Mouse (Mus musculus) C2C12 (cell line): ENCODE results near the gene Zfp592. TPM values are rescaled to one million over a fixed set of nuclear protein-coding genes. Genes with fewer than 3 reads are reported as not detected.

Source experiments
- H3K27me3 ChIP-seq: one replicate; pipeline ENCODE4 v1.6.1; 2011; ENCODE audit not compliant: control insufficient read depth, insufficient read depth, insufficient read length
- H3K36me3 ChIP-seq: one replicate; pipeline ENCODE4 v1.6.1; 2011; ENCODE audit not compliant: control insufficient read depth, insufficient read depth
- H3K4me3 ChIP-seq: one replicate; pipeline ENCODE4 v1.5.1; 2011; ENCODE audit warnings: mild to moderate bottlenecking, control low read depth; ENCODE audit not compliant: poor library complexity, insufficient read depth, severe bottlenecking
- H3K79me2 ChIP-seq: one replicate; pipeline ENCODE4 v1.6.1; 2011; ENCODE audit not compliant: control insufficient read depth, insufficient read depth
- H3K79me3 ChIP-seq: one replicate; pipeline ENCODE4 v1.6.1; 2011; ENCODE audit warnings: low read depth, control low read depth
- H3ac ChIP-seq: one replicate; pipeline ENCODE3; 2011; ENCODE audit warnings: low read depth; ENCODE audit not compliant: control insufficient read depth, insufficient read length
- CEBPB ChIP-seq: IDR thresholded peaks from one replicate; pipeline ENCODE4 v1.6.1; 2011; ENCODE audit warnings: low read depth, mild to moderate bottlenecking, control low read depth, moderate library complexity
- CTCF ChIP-seq: IDR thresholded peaks from one replicate; pipeline ENCODE4 v1.5.1; 2011; ENCODE audit not compliant: control insufficient read depth, insufficient read depth, insufficient read length
- FOSL1 ChIP-seq: IDR thresholded peaks from one replicate; pipeline ENCODE4 v1.8.0; 2011; ENCODE audit warnings: mild to moderate bottlenecking, low read length; ENCODE audit not compliant: poor library complexity, insufficient read depth, severe bottlenecking
- MAX ChIP-seq: IDR thresholded peaks from one replicate; pipeline ENCODE4 v1.6.1; 2011; ENCODE audit warnings: mild to moderate bottlenecking, control low read depth
- MYOD1 ChIP-seq: IDR thresholded peaks from one replicate; pipeline ENCODE4 v1.6.1; 2011; ENCODE audit warnings: low read depth; ENCODE audit not compliant: control insufficient read depth, insufficient read length
- MYOG ChIP-seq: IDR thresholded peaks from one replicate; pipeline ENCODE4 v1.6.1; 2011; ENCODE audit not compliant: control insufficient read depth, insufficient read length; ENCODE audit errors: extremely low read depth
- USF1 ChIP-seq: IDR thresholded peaks from one replicate; pipeline ENCODE4 v1.6.1; 2011; ENCODE audit warnings: low read depth, mild to moderate bottlenecking, control low read depth, moderate library complexity
- polyA plus RNA-seq: library from polyadenylated mRNA; unstranded; fragments of >200 nt; fragmentation: generic; extraction: Trizol; gene quantifications from one replicate; pipeline ENCODE4 v1.2.1, GENCODE M21; 2012; ENCODE audit warnings: missing spikeins

Zfp592 gene
- polyA plus RNA-seq, 1 experiment = 10.0 TPM

- H3K27me3 ChIP-seq = peaks cover 20% of the 10 kb centered on the region
- H3ac ChIP-seq = no peak overlapping the region
- H3K79me2 ChIP-seq = no peaks in the 10 kb centered on the region
- no peaks in the 10 kb centered on the region for H3K79me3 ChIP-seq
- no peak overlapping the region for H3K4me3 ChIP-seq
- TF ChIP-seq MAX (no peak), FOSL1 (no peak), CTCF (no peak)
- H3K36me3 ChIP-seq = no peaks in the 10 kb centered on the region
Observed at GRCm38 (mm10) chr7:81066714-81067113, 73.2 kb downstream of the Zfp592 start.

DNA sequence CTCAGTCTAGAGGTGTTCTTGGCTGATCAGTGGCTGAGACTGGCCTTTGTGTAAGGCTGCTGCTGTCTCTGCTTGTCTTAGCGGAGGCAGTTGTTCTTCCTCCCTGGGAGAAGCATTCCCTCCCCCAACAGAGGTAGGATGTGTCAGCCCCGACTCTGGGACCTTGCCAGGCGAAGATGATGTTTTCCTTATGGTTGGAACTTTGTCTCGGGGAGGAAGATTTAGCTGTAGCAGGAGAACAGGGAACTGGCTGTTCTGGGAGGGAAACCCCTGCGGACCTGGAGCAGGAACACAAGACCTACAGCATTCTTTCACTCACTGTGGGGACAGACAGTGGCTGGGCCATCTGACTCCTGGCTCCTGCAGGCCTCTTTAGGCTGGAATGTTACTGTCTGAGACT lies 79.0 kb downstream of the Zfp592 start:
- no peaks in the 10 kb centered on the region for H3K79me3 ChIP-seq

DNA sequence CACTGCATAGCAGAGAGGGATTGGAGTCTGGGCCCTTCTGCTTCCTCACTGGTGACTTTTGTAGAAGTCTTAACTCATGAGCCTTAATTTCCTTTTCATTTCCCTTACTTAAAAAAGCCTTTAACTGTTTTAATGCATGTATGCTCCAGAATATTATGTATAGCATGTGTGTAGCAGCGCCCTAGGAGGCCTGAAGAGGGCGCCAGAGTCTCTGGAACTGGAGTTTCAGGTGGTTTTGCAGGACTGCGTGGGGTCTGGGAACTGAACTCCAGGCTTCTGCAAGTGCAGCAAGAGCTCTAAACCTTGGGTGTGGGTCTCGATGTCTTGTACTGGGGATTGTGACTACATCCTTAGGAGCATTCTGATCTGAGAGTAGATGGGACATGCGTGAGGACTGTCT lies 79.8 kb downstream of the Zfp592 start:
- H3K79me2 ChIP-seq = no peaks in the 10 kb centered on the region
- H3K36me3 ChIP-seq = no peaks in the 10 kb centered on the region
- H3K79me3 ChIP-seq = no peaks in the 10 kb centered on the region
- H3K4me3 ChIP-seq = no peak overlapping the region
- no peak for TF ChIP-seq CTCF
- no peak for TF ChIP-seq FOSL1
- no peak for TF ChIP-seq MAX
- no peak for TF ChIP-seq MYOG
- TF ChIP-seq USF1 = no peak
- TF ChIP-seq CEBPB = no peak
- no peak for TF ChIP-seq MYOD1
- peaks cover 14% of the 10 kb centered on the region for H3K27me3 ChIP-seq
- H3ac ChIP-seq = no peak overlapping the region

More for the DNA sequence above, 79.0 kb downstream of the Zfp592 start:
- no peaks in the 10 kb centered on the region for H3K79me2 ChIP-seq
- no peaks in the 10 kb centered on the region for H3K36me3 ChIP-seq
- H3ac ChIP-seq = no peak overlapping the region
- TF ChIP-seq MYOD1 = no peak
- TF ChIP-seq USF1 = no peak
- no peak for TF ChIP-seq CTCF
- TF ChIP-seq MYOG = no peak
- TF ChIP-seq CEBPB = no peak
- no peak for TF ChIP-seq FOSL1
- TF ChIP-seq MAX = no peak
- H3K4me3 ChIP-seq = no peak overlapping the region
- H3K27me3 ChIP-seq = peaks cover 14% of the 10 kb centered on the region

GRCm38 (mm10) chr7:81074546-81074945 lies 81.1 kb downstream of the Zfp592 start:
- H3K36me3 ChIP-seq = no peaks in the 10 kb centered on the region
- TF ChIP-seq USF1 = no peak
- peak; percentile 80 for TF ChIP-seq MYOD1

DNA sequence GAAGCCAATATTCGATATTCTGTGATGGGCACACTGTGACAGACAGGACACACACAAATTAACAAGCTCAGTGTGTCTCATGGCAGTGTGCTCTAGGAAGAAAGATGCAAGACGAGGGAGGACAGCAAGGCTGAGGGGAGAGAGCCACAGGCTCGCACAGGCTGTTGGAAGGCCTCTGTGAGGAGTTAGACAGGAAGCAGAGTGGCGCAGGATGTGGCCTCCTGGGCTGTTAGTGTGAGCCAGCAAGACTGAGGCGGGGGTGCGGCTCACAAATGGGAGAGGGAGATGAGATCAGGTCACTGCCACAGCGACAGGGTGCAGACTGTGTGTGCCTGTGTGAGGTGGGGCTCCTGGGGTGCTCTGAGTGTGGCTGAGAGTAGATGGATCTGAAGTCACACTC lies 81.8 kb downstream of the Zfp592 start:
- no peak overlapping the region for H3K4me3 ChIP-seq
- no peaks in the 10 kb centered on the region for H3K36me3 ChIP-seq
- no peak overlapping the region for H3ac ChIP-seq
- no peaks in the 10 kb centered on the region for H3K79me3 ChIP-seq
- TF ChIP-seq FOSL1 (no peak), CEBPB (no peak), MYOD1 (no peak), MAX (no peak), USF1 (no peak), MYOG (no peak), CTCF (no peak)
- H3K27me3 ChIP-seq = peaks cover 10% of the 10 kb centered on the region
- no peaks in the 10 kb centered on the region for H3K79me2 ChIP-seq

More at GRCm38 (mm10) chr7:81074546-81074945, 81.1 kb downstream of the Zfp592 start:
- Histone ChIP-seq H3K79me2 (no peaks in the 10 kb centered on the region), H3ac (no peak overlapping the region), H3K4me3 (no peak overlapping the region), H3K79me3 (no peaks in the 10 kb centered on the region), H3K27me3 (peaks cover 14% of the 10 kb centered on the region)

- Histone ChIP-seq H3K36me3 (no peaks in the 10 kb centered on the region), H3K79me2 (no peaks in the 10 kb centered on the region), H3K27me3 (peaks cover 10% of the 10 kb centered on the region), H3K79me3 (no peaks in the 10 kb centered on the region), H3ac (no peak overlapping the region), H3K4me3 (no peak overlapping the region)
- TF ChIP-seq MYOG = no peak
Observed at GRCm38 (mm10) chr7:81075732-81076131, 82.3 kb downstream of the Zfp592 start.

- no peaks in the 10 kb centered on the region for H3K79me3 ChIP-seq
- no peaks in the 10 kb centered on the region for H3K36me3 ChIP-seq
- no peaks in the 10 kb centered on the region for H3K79me2 ChIP-seq
- no peak overlapping the region for H3ac ChIP-seq
- H3K27me3 ChIP-seq = peaks cover 10% of the 10 kb centered on the region
- TF ChIP-seq CEBPB (no peak), CTCF (no peak), FOSL1 (no peak), MAX (no peak), MYOG (no peak), MYOD1 (no peak), USF1 (no peak)
- no peak overlapping the region for H3K4me3 ChIP-seq
Observed at GRCm38 (mm10) chr7:81077009-81077408, 83.5 kb downstream of the Zfp592 start.
